Mouse (Mus musculus) spleen, postnatal 36 days (tissue): Measurements from ENCODE around the gene Carm1.
"Not testable (repeated sequence)": the region's sequence is repeated elsewhere in the genome, so short reads cannot be mapped to it uniquely, and the experiment has no call there.

Experiments used
- DNase-seq, 2 experiments: peaks; one replicate each; pipeline ENCODE4 v3.0.0; 2022; ENCODE audit warnings: low spot score in 2 of 2, mixed read lengths in 1 of 2

Carm1 gene

DNA sequence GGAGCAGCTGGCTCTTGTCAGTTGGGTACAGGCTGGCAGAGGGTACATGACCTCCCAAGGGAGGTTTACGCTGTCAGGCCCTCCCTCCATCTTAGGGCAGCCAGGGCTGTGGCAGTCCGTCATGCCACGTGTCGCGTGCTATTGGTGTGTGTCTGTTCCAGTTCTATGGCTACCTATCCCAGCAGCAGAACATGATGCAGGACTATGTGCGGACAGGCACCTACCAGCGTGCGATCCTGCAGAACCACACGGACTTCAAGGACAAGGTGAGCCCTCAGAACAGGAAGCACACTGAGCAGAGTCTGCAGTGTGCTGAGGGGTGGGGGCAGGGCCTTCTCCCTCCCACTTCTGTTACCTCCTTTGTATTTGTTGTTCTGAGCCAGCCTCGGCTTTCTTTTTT, 28.6 kb downstream of the Carm1 start:
- no peak for DNase-seq

DNA sequence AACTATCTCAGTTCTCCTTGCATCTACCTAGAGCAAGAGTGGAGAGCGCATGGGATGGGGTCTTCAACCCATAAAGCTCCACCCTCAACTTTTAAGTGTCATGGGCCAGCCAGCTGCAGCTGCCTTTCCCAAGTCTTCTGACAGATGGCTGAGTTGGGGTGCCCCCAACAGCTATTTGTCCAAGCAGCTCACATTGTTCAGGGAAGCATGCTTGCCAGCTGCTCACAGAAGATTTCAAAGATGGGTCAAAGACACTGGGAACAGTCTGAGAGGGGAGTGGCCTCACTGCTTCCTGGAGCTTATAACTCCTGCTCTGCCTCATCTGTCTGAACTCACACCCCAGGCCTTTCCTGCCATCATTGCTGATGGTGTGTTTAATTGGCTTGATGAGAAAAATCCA, 29.6 kb downstream of the Carm1 start:
- no peak for DNase-seq

DNA sequence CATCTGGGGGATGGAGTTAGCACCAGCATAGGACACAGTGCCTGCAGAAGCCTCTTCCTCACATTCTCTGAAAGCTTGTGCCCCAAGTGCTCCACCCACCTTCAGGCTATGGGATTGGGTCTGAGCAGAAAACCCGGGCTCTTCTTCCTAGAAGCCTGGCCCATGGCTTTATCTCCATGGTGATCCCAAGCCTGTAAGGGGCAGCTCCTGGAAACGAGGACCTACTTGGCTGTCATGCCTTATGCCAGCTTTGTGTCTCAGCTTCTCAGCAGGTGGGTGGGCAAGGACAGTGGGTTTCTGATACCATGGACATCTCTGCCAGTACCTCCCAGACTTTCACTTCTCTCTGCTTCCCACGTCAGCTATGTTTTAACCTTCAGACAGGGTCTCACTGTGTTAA, 31.5 kb downstream of the Carm1 start:
- DNase-seq, result no peak

DNA sequence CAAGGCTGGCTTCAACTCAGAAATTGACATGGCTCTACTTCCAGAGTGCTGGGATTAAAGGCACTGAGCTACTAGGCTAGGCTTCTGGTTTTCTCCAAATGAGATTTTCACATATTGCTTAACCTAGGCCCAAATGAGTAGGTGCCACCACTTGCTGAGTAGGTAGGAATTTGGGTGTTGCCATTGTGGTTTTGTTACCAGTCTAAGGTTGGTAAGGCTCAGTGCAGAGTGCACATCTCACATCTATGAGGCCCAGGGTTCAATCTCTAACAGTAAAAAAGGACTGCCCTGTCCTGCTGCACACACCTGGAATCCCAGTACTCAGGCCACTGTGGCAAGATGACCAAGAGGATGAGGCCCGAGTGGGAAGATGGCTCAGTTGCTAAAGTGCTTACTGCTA, 38.7 kb downstream of the Carm1 start:
- no peak for DNase-seq

DNA sequence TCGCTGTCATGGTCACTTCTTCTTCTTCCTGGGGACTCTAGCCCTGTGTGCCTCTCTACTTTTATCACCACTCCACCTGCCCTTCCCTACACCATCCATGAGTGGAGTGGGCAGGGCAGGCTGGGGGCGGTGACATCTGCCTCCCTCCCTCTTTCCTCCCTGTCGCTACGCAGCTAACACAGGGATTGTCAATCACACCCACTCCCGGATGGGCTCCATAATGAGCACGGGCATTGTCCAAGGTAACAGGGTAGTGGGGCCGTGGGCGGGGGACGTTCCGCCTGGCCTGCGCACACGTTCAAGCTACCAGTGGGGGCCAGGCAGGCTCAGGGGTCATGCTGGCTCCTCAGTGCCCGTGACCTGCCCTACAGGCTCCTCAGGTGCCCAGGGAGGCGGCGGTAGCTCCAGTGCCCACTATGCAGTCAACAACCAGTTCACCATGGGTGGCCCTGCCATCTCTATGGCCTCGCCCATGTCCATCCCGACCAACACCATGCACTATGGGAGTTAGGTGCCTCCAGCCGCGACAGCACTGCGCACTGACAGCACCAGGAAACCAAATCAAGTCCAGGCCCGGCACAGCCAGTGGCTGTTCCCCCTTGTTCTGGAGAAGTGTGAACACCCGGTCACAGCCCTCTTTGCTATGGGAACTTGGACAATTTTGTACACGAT, 41.1 kb downstream of the Carm1 start:
- no peak for DNase-seq

DNA sequence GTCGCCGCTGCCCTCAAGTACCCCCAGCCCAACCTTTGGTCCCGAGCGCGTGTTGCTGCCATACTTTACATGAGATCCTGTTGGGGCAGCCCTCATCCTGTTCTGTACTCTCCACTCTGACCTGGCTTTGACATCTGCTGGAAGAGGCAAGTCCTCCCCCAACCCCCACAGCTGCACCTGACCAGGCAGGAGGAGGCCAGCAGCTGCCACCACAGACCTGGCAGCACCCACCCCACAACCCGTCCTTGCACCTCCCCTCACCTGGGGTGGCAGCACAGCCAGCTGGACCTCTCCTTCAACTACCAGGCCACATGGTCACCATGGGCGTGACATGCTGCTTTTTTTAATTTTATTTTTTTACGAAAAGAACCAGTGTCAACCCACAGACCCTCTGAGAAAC, 41.7 kb downstream of the Carm1 start:
- no peak for DNase-seq

DNA sequence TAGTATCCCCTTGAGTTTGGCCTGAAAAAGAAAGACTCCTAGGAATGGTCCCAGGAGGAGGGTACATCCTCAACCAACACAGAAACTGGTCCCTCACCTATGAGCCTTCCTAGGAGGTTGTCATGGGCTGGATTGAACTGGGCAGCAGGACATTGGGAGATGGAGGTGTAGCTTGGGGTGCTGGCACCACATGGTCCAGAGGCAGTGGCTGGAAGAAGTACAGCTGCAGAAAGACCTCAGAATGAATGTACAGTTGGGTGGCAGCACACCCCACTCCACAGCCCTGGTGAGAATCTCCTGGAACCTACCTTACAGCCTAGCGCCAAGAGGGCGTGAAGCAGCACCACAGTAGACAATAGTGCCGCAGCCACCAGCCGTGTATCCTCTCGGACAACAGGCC, 42.8 kb downstream of the Carm1 start:
- no peak for DNase-seq

DNA sequence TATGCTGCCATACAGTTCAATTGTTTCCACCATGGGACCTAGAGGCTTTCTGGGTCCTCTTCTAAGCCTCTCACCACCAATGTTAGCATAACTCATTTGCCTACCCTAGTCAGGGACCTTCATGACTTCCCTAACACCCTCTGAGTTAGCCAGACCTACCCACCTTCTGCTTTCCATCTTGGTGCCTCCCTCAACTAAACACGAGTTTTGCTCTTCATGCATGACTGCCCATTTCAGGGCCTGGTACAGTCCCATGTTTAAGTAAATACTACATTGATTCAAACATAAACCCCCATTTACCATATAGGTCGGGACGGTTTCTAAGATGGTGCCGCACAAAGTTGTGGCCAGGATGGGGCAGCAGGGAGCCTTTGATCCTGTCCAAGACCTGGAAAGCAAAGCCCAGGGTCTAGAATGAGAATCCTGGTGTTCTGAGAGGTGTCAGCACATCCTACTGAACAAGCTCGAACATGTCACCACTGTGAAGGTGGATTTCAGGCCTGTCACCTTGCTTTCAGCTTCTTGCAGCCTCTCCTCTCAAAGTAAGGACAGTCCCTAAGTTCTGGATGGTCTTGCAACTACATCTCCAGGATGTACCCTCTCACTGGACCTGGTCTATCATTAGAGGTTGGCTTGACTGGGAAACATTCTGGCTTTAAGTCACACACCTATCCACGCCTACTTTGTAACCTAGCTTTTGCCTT, 44.6 kb downstream of the Carm1 start:
- DNase-seq, result no peak

DNA sequence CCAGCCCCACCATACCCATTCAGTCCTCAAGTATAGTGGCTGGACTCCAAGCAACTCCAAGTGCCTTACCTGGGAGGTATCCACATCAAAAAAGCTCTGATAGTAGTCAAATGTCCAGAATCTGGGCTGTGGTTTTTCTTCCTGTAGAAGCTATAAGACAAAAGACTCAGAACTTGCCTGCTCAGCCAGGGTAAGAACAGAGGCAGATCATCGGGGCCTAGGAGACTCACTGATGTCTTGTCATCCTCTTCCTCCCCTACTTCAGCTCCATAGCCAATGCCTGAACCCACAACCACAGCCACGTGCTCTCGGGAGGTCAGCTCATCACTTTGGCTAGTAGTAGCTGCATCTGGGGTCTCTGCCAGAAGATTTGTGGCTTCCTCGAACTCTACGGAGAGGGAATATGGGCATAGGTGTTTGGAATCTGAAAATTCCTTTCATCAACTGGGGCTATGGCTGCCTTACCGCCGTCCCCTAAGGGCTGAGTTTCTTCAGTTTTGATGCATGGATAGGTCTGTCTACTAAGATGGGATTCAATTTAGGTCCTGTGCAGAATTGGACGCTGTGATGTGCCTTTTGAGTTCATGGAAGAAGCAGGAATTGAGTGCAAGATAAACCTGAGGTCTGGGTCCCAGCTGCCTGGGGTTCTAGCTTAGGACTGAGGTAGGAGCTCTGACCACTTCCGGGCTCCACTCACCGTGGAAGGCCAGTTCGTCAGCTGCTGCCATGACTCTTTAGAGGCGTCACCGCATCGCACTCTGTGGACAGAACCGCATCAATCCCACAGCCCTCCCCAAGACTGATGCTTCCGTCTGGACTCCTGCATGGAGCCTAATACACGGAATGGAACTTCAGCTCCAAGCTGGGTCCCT, 45.4 kb downstream of the Carm1 start:
- DNase-seq, result no peak

DNA sequence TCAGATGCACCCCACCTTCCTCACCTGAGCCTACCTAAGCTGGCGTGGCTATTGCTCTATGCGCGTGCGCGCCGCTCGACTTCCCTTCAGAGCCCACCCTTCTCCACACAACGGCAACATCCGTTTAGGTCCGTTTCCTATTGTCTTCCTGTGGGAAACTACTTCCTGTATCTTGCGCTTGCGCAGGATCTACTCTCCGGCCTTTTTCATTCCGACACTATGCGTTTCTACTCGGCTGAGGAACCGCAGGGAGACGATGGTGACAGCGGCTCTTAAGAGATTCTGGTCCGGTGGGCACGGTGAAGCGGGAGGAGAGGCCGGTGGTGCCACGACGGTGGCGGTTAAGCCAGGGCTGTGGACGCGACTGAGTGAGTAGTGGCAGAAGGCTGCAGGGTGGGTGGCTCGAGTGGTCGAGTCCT, 46.0 kb downstream of the Carm1 start, which contains the start of the genes Timm29 and Yipf2:
Gene Timm29, plus strand, starts transcription at position 20 of the 419 bp plus-strand sequence.
Gene Yipf2, minus strand, starts transcription at position 126 of the 419 bp plus-strand sequence.
- peak; percentile 87 to 92 for DNase-seq

DNA sequence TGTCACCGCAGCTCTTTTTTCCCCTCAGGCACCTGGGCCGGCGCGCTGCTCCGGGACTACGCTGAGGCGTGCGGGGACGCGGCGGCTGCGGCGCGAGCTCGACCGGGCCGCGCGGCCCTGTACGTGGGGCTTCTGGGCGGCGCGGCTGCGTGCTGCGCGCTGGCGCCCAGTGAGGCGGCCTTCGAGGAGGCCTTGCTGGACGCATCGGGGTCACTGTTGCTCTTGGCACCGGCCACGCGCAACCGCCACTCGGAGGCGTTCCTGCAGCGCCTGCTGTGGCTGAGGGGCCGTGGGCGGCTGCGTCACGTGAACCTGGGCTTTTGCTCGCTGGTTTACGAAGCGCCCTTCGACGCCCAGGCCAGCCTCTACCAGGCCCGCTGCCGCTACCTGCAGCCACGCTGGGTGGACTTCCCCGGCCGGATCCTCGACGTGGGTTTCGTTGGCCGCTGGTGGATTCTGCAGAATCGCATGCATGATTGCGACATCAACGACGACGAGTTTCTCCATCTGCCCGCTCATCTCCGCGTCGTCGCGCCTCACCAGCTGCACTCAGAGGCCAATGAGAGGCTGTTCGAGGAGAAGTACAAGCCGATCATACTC, 46.5 kb downstream of the Carm1 start:
- peak; percentile 35 to 46 for DNase-seq

DNA sequence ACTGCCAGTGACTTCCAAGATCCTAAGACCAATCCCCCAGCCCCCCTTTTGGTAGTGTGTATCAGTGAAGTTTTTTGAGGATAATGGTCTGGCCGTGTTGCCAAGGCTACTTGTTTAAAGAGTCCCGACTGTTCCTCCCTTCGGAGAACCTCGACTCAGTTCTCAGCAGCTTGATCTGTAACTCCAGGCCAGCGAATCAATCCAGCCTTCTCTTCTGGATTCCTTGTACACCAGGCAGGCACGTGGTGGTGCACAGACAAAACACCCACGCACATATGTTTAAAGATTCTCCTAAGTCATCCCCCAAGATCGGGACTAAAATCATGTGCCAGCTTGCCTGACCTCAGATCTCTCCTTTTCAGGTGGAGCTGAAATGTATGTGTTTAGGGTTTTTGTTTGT, 47.7 kb downstream of the Carm1 start:
- not testable (repeated sequence) for DNase-seq

DNA sequence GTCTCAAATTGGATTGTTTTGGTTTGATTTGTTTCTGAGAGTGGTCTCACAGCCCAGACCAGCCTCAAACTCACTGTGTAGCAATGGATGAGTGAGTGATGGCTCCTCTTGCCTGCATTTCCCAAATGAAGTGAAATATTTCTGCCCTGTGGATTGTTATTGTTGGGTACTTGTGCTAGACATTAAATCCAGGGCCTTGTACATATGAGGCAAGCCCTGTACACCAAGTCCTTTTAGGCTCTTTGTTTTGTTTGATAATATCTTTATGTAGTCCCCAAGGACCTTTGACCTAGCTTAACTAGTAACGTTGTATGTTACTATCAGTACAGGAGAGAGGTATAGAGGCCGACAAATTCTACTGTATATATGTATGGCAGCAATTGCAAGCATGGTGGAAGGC, 48.1 kb downstream of the Carm1 start:
- DNase-seq, result no peak

DNA sequence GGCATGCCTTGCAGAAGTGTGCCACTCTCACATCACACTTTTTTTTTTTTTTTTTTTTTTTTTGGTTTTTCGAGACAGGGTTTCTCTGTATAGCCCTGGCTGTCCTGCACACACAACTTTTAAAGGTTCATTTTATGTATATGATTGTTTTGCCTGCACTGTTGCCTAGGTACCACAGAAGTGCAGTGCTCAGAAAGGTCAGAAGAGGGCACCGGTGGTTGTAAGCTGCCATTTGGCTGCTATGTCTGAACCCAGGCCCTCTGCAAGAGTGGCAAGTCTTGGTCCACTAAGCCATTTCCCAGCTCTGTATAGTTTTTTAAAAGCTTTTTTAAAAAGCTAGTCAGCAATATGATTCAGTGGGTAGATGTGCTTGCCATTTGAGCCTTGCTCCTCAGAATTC, 51.5 kb downstream of the Carm1 start:
- DNase-seq, result peak in 1 of 2 experiments; percentile 20

DNA sequence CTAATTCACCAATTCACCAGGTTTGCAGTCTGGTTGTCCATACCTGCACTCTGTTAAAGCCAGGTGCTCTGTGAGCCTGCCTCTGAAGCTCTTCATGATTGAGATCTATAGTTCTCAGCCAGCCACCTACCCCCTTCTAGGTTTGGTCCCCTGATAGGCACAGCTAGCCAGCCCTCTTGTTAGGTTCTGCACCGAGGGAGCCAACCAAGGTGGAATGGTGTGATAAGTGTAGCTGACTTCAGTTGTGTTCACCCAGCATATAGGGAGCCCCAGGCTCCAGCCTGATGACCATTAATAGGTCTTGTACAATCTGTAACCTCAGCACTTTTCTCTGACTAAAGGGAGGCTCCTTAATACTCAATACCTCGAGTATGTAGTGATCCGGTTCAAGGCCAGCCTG, 53.5 kb downstream of the Carm1 start:
- DNase-seq, result no peak

DNA sequence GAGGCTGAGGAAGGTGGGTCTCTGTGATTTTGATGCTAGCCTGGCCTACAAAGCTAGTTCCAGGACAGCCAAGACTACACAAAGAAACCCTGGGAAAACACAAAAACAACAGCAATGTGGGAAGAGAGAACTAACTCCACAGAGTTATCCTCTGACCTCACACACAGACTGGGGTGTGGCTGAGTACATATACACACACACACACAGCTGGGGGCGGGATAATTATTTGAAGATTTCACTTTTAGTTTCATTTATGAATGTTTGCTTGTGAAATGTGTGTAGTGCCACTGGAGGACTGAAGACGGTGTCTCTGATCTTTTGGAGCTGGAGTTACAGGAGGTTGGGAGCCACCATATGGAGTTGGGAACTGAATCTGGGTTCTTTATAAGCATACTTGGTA, 54.4 kb downstream of the Carm1 start:
- no peak for DNase-seq

DNA sequence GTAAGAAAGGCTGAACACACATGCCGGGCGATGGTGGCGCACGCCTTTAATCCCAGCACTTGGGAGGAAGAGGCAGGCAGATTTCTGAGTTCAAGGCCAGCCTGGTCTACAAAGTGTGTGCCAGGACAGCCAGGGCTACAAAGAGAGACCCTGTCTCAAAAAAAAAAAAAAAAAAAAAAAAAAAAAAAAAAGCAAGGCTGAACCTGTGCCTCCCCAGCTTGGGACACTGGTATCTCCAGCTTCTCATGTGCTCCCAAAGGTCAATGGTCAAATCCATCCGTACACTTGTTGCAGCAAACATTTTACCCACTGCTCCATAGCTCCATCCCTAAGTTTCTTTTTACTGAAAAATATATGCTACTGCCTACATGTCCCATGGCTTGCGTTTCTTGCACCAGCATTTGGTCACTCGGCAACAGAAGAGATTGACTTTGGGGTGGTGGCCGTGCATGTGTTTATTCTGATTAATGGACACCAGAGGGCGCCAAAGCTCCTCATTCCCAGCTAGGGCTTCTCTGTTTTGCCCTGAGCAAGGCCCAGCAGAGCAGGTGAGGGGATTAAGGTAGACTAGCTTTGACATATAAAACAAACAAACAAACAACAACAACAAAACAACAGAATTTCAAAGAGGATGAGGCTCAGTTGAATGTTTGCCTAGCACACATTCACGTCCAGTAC, 55.2 kb downstream of the Carm1 start:
- peak; percentile 63 to 68 for DNase-seq

DNA sequence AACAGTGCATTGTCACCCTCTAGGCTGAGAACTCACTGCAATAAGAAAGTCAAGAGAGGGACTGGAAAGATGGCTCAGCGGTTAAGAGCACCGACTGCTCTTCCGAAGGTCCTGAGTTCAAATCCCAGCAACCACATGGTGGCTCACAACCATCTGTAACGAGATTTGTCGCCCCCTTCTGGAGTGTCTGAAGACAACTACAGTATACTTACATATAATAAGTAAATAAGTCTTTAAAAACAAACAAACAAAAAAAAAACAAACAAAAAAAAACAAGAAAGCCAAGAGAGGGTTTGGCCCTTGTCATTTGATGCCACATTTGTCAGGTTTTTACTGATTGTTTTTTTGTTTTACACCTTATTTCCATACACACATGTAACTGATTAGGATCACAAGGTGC, 57.4 kb downstream of the Carm1 start:
- DNase-seq, result no peak

DNA sequence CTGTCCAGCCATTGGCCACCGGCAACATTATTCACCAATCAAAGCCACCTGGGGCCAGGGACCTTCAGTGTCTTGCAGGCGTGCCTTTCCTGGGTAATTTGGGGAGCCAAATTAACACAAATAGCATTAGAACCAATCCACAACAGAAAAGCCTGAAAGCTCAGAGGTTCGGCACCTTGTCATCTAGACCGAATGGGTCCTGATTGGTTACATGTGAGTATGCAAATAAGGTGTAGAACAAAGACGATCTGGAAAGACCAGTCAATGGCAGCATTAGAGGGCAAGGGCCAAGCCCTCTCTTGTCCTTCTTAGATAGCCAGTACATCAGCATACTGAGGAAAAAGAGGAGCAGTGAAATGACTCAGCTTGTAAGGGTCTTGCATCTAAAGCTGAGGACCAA, 59.2 kb downstream of the Carm1 start:
- no peak for DNase-seq

DNA sequence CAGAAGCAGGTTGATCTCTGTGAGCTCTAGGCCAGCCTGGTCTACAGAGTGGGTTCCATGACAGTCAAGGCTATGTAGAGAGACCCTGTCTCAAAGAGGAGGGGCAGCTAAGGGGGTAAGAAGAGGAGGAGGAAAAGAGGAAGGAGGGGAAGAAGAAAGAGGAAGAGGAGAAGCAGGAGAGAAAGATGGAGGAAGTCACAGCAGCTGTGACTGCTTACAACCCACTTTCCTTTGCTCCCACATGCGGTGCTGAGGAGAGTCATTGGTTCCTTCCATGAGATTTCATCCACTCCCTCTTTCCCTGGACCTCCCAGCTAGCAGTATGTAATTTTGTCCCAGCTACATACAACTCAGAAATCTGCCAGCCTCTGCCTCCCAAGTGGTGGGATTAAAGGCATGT, 60.0 kb downstream of the Carm1 start:
- no peak for DNase-seq

DNA sequence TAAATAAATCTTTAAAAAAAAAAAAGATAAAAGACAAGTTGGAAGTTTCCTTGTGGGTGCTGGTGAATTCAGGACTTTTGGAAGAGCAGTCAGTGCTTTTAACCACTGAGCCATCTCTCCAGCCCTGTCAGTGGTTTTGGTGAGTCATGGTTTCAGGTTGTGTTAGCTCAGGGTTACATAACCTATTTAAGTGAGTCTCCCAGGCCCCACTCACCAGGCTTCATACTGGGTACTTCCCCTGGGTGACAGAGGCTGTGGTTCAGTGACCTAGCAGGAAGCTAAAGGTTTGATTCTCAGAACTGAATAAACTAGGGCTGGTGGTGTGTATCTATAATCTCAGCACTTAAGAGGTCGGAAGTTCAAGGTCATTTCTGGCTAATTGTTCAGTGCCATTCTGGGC, 63.2 kb downstream of the Carm1 start:
- peak; percentile 87 to 91 for DNase-seq
